25 mouse cellular contexts compared by ENCODE assay signal in genomic region chr7:141609719-141610514, GRCm38 (mm10). TPM values are rescaled to one million over a fixed set of nuclear protein-coding genes. Genes with fewer than 3 reads are reported as not detected.
DNase-seq lines count a peak whose midpoint lies in the region; ATAC-seq and TF ChIP-seq lines count a peak whose summit lies in the region.
"Had no signal": no experiment of that assay in that cellular context is flagged by ENCODE, and none has a peak within 500 bp of the region (broad histone marks: within the 10 kb centered on the region; RNA-seq: fewer than 3 reads in every experiment).

No protein-coding gene starts in this region.

- intact Hi-C loops in left cerebral cortex, postnatal 4 days (cut with DNase I), result no loop called here

- H3K9ac ChIP-seq in intestine, postnatal 0 days (ENCODE audit: low read depth, low read length), result no peak overlapping the region
- H3K9ac ChIP-seq: forebrain, embryonic 13.5 days; heart, embryonic 12.5 days; hindbrain, embryonic 13.5 days had no signal

- TF ChIP-seq CTCF in intestine, postnatal 0 days (IDR thresholded peaks at IDR 0.05; ENCODE audit: low read depth), result no peak

- ATAC-seq in intestine, postnatal 0 days, result peak; percentile 59
- ATAC-seq: forebrain, embryonic 13.5 days had no signal

- H3K27me3 ChIP-seq in intestine, postnatal 0 days (replicated peaks; ENCODE audit: control insufficient read depth, insufficient read depth, low read length), result no peaks in the 10 kb centered on the region
- H3K27me3 ChIP-seq: forebrain, embryonic 13.5 days; heart, embryonic 12.5 days; hindbrain, embryonic 13.5 days had no signal

- no peaks in the 10 kb centered on the region for H3K9me3 ChIP-seq in intestine, postnatal 0 days (ENCODE audit: control insufficient read depth)
- H3K9me3 ChIP-seq: forebrain, embryonic 13.5 days; heart, embryonic 12.5 days; hindbrain, embryonic 13.5 days; midbrain, embryonic 10.5 days had no signal

- DNase-seq in left cerebral cortex, adult 11 months (ENCODE audit: low spot score), result peak; percentile 31
- DNase-seq in left cerebral cortex, postnatal 4 days, result no peak
- DNase-seq in urinary bladder, postnatal 25 days (ENCODE audit: low spot score), result peak; percentile 19
- DNase-seq in urinary bladder, postnatal 10 days (ENCODE audit: low spot score), result no peak
- DNase-seq in yolk sac, embryonic 10.5 days (ENCODE audit: low spot score), result peak; percentile 69
- no peak for DNase-seq in thymus, postnatal 0 days (ENCODE audit: low spot score)
- DNase-seq in thymus, postnatal 36 days, result no peak
- DNase-seq: adrenal gland, adult 2 months; cerebellum, adult 9-10 months; heart, adult 11 months; heart, postnatal 14 days; lung, adult 2 months; lung, postnatal 36 days; thymus, adult 2 months had no signal

- no peak overlapping the region for H3K4me2 ChIP-seq in intestine, postnatal 0 days (replicated peaks; ENCODE audit: low read depth)
- H3K4me2 ChIP-seq: forebrain, embryonic 13.5 days; heart, embryonic 12.5 days; hindbrain, embryonic 13.5 days; liver, embryonic 11.5 days had no signal

- 63% methylated on average over 11 of the region's 11 CpGs for WGBS in intestine, postnatal 0 days

- H3K4me1 ChIP-seq in intestine, postnatal 0 days (replicated peaks; ENCODE audit: control insufficient read depth, insufficient read depth, low read length), result peaks cover 6% of the 10 kb centered on the region; the same call in 1 of the 2 replicates
- H3K4me1 ChIP-seq: forebrain, embryonic 13.5 days; midbrain, embryonic 10.5 days had no signal

- H3K36me3 ChIP-seq in intestine, postnatal 0 days (ENCODE audit: control insufficient read depth, insufficient read depth), result peaks cover 80% of the 10 kb centered on the region

- no peak overlapping the region for H3K4me3 ChIP-seq in intestine, postnatal 0 days (ENCODE audit: low read depth, low read length)
- H3K4me3 ChIP-seq: forebrain, embryonic 13.5 days; heart, embryonic 12.5 days; hindbrain, embryonic 13.5 days; midbrain, embryonic 10.5 days had no signal

- H3K27ac ChIP-seq in intestine, postnatal 0 days (ENCODE audit: low read depth, low read length), result peak overlapping the region; percentile 62; the same call in 1 of the 2 replicates
- H3K27ac ChIP-seq: forebrain, embryonic 13.5 days; hindbrain, embryonic 13.5 days; midbrain, embryonic 10.5 days had no signal

RNA-seq across cellular contexts. Expression of gene Muc6, which starts 45.2 kb away (rescaled TPM):
- total RNA-seq in left cerebral cortex, postnatal 4 days (2021), result not detected
- 8.9 and 9.8 TPM in 2 replicates for polyA plus RNA-seq in intestine, postnatal 0 days (2015; fragmentation: Nextera tagmentation; extraction: Ambion mirVana)
- polyA plus RNA-seq in thymus, postnatal 0 days (2015; fragmentation: Nextera tagmentation; extraction: Ambion mirVana), result 0.09 and 0.13 TPM in 2 replicates
- total RNA-seq: adrenal gland, adult 2 months; gastrocnemius, adult 18-20 months; heart, postnatal 14 days; left cerebral cortex, postnatal 14 days; midbrain, postnatal 0 days; neutrophil, adult 5-6 weeks had no signal
- polyA plus RNA-seq: cortical plate, adult 2 months had no signal

RNA-seq across cellular contexts. Expression of gene Ap2a2, which starts 47.9 kb away (rescaled TPM):
- 100 to 1,000 TPM; 216 to 228 TPM for total RNA-seq in left cerebral cortex, postnatal 4 days (2021)
- polyA plus RNA-seq in intestine, postnatal 0 days (2015; fragmentation: Nextera tagmentation; extraction: Ambion mirVana), result 69.7 and 76.6 TPM in 2 replicates
- 39.4 and 40.1 TPM in 2 replicates for polyA plus RNA-seq in thymus, postnatal 0 days (2015; fragmentation: Nextera tagmentation; extraction: Ambion mirVana)

Comparison
In these comparisons a context has a peak if more than half of its experiments do, and no peak if none do; other contexts are left out.
1. DNase-seq: peak in left cerebral cortex, adult 11 months (single experiment), urinary bladder, postnatal 25 days (single experiment) and yolk sac, embryonic 10.5 days (single experiment); none in left cerebral cortex, postnatal 4 days (single experiment), urinary bladder, postnatal 10 days (single experiment), thymus, postnatal 0 days (single experiment) and thymus, postnatal 36 days (0 of 2).